Mouse (Mus musculus) yolk sac, embryonic 10.5 days (tissue): Measurements from ENCODE around the gene Xpnpep2.
A peak's percentile ranks its signal among the peaks of the same experiment; 100 is the strongest.

Experiments
- DNase-seq: peaks from one replicate; pipeline ENCODE4 v3.0.0-alpha.2; 2017; ENCODE audit warnings: low spot score

Xpnpep2 gene

DNA sequence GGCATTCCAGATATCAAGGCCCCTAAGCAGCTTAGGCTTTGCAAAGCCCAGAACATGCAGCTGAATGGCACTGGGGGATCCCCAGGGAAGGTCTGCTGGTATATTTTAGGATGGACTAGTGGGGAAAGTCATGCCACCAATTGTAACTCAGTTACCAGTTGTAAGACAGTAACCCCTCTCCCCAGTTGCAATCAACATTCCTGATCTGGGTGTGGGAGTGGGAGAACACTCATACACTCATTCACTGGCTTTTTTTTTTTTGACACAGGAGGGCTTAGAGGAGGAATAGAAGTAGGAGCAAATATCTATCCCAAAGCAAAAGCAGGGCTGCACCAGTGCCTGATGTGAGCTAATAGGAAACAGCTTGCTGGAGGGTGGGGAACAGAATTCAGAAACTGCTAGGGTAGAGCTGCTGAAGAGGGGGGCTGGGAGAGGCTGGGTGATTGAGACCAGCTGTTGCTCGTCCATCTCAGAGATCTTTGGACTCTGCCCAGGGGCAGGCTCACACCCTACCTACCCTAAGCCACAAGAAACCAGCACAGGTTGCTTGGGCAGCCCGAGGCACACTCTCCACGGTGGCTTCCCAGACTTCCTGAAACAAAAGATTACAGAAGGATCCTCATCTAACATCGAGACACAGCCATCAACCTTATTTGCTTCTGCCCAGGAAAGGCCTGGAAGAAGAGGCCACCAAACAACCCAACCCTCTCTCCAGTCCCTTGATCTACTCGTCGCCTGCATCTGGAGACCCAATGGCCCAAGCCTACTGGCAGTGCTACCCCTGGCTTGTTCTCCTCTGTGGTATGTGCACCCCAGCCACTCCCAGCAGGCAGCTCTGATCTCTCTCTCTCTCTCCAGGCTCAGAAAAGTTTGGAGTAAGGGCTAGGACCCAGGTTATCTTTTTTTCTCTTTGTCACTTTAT, at the start of gene Xpnpep2:
Gene Xpnpep2 (plus strand): TSS at position 332 of the 922 bp plus-strand sequence.
- no peak for DNase-seq

DNA sequence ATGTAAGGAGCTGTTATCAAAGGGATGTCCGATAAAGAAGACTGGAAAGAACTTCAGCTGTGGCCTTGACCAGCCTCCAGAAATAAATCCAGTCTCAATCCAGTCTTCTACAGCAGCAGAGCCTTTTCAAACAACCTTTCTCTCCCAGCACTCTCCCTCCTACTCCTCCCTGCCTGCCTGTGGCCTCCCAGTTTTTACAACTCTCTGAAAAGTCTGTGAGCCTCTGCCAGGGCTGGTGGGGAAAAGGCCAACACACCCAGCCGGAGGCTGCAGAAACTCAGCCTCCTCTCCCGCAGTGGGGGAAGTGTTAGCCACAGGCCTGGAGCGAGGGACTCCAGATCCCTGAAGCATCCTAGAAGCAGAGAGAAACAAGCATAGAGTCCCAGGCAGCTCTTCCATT, 46.0 kb upstream of the Xpnpep2 start:
- DNase-seq = no peak

DNA sequence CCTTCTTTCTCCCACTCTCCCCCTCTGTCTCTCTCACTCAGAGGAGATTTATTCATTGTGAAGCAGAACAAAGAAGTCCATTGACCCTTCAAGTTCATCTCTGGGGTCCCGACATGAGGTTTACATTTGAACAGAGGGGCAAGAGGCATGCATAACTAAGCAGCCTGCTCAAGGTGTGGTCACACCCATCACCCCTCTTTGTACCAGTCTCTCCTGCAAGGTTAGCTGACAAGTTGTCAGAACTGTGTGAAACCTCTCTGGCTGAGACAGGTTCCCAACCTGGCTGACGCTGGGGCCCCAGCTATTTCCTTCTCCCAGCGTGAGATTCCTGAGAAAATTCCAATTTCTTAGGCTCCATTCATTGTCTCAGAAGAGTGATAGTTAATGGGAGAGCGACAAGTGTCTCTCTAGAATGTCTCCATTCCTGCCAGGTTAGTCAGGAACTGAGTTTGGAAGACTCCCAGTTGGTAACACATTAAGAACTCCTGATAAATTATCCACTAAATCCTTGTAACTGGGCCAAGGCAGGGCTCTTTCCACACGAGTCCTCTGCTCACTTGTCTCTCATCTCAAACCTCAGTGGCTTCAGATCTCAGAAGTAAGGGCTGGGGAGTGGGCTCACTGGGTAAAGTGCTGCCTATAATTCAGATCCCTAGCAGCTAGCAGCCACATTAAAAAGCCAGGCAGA, 44.2 kb upstream of the Xpnpep2 start:
- DNase-seq = no peak

DNA sequence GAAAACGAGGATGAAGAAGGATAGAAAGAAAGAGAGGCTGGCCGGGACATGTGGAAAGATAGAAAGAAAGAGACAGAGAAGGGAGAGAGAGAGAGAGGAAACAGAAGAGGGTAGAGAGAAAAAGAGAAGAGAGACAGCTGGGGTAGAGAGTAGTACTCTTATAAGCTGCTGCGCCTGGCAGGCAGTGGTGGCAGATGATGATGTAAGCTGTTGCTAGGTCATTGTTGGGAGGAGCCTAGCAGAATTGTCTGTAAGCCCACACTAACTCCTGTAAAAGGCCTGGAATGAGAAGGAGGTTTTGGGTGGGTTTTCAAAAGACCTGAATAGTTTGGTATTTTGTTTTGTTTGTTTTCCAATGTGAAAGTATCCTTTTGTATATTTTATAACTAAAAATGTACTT, 41.6 kb upstream of the Xpnpep2 start:
- no peak for DNase-seq

DNA sequence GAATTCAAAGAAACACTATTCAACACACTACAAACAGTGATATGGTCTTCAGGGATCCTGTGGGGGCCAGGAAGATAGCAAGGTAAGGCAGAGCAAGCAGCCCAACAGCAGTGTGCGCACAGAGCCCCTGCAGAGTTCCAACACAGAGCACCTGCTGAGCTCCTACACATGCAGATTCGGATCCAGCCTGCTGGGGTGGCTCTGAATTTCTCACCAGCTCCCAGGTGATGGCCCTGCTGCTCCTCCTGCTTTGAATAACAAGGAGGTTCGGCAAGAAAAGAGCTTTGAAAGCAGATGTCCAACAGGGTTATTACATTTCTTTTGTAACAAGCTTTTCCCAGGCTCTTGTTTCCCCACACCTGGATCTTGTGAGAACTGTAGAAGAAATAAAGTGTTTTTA, 36.6 kb upstream of the Xpnpep2 start:
- DNase-seq = no peak

DNA sequence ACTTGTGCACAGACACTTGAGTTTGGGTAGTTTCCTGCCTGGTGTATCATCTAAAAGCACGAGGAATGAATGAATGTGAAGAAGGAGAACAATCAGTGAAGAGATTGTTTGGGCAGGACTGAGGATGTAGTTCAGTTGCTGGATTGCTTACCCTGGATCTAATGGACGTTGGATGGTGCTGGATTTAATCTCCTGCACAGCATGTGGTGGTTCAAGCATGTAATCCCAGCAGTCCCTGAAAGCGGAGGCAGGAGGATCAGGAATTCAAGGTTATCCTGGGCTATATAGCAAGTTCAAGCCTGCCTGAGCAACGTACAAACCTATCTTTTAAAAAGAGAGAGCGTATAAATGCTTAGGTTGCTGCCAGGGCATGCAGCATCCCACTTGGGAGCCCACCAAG, 36.1 kb upstream of the Xpnpep2 start:
- DNase-seq = no peak

DNA sequence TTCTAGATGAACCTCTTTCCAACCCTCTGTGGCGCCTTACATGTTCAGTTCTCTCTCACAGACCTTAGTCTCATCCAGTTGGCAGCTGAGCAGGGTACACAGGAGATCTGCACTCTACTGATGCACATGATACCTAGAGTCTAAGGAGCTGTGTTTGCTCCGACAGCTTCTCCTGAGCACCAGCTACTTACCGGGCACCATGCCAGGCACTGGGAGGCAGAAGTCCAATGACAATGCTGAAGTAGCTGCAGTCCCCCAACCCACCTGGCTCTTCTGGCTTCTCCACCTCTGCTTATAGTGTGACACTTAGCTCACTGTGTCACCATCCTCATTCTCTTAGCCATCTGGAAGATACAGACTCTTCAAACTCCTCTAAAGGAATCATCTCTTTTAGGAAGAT, 33.8 kb upstream of the Xpnpep2 start:
- no peak for DNase-seq

DNA sequence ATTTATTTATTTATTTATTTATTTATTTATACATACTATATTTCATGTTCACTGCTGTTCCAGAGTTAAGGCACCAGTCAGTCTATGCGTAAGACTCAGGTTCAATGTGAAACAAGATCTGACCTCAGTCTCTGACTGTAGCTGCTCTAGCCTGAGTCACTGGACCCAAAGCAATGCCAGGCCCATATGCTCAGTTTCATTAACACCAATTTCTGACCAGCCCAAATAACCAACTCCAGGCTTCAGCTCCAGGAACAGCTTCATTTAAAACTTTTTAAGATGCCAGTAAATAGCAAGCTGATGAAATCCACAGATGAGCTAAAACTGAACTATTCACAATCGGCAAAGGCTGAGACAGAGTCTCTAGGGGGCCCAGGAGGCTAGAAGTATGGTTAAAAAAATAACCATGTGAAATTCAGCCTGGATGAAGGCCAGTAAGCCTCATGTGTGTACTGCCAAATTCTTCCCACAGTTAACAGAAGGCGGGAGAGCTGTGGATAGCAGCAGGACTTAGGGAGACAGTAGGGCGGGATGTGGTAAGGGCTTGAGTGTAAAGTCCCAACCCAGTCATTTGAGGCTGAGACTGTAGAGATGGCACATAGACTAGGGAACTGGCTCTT, 31.6 kb upstream of the Xpnpep2 start:
- no peak for DNase-seq

DNA sequence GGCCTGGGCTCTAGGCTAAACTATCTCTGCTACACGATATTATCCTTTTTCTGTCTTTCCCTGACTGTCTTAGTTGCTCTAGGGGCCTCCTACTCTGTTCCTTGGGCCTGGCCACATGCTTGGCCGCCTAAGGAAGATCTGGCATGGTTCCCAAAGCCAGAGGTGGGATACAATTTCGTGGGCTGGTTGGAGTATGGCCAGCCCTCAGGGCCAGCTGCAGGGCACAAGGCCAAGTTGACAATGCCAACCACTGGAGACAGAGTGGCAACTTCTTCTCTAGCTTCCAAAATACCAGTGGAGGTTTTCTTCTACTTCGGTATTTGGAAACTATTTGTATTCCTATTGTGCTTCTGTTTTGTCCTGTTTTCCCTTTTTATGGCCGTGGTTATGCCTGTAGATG, 26.2 kb upstream of the Xpnpep2 start:
- no peak for DNase-seq

DNA sequence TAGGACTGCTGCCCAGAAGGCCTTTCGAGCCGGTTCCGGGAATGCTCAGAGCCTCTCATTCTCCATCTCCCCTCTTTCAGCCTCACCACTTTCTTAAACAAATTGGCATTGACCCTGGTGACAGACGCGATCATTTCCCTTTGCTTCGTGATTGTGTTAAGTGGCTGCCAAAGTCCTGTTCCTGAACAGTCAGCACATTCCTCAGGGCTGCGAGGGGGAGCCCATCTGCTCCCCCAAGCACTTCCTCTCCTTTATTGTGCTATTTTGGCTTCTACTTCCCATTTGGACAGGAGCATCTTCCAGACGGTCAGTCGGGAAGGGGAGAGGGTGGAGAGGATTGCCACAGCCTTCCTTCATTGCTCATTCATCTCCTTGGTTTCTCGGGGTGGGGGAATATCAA, 16.4 kb upstream of the Xpnpep2 start:
- DNase-seq = no peak

DNA sequence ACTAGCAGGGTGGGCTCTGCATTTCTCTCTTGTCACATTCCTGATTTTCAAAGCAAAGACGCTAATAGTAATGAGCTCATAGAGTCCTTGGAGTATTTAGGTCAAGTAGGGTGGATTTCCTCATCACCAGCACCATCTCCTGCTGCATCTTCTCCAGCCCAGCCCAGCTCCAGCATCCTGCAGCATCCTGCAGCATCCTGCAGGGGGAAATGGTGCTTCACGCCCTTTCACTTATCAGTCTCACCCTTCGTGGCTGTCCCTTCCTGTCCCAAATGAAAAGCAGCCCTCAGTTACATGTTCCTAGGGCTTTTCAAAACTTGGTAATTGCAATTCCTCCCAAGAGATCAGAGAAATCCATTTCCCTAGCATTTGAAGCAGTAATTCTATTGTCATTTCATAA, 15.0 kb upstream of the Xpnpep2 start:
- DNase-seq = no peak

DNA sequence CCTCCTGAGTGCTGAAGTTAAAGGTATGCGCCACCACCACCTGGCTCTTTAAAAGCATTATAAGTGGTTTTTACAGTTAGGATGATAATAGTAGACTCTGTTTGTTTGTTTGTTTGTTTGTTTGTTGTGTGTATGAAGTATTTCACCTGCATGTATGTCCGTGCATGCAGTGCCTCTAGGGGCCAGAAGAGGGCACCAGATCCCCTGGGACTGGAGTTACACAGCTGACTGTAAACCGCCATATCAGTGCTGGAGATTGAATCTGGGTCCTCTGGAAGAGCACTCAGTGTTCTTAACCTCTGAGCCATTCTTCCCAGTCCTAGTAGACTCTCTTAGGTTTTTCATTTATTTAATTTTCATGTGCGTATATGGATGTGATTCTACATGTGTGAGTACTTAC, 13.9 kb upstream of the Xpnpep2 start:
- DNase-seq = no peak

DNA sequence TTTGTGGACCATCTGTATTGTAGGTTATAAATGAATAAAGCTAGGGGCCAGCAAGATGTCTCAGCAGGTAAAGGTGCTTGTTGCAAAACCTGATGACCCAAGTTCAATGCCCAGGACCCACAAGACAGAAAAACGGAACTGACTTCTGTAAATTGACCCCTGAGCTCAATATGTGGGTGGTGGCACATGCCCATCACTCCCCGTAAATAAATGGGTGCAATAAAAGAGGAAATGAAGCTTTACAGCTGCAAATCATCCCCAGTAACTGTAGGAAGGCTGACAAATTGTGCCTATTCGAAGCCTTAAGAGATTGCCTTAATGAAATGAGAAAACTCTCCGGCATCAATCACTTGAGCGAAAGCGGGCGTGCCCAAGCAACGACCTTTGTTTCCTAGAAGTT, 11.9 kb upstream of the Xpnpep2 start:
- DNase-seq = no peak

DNA sequence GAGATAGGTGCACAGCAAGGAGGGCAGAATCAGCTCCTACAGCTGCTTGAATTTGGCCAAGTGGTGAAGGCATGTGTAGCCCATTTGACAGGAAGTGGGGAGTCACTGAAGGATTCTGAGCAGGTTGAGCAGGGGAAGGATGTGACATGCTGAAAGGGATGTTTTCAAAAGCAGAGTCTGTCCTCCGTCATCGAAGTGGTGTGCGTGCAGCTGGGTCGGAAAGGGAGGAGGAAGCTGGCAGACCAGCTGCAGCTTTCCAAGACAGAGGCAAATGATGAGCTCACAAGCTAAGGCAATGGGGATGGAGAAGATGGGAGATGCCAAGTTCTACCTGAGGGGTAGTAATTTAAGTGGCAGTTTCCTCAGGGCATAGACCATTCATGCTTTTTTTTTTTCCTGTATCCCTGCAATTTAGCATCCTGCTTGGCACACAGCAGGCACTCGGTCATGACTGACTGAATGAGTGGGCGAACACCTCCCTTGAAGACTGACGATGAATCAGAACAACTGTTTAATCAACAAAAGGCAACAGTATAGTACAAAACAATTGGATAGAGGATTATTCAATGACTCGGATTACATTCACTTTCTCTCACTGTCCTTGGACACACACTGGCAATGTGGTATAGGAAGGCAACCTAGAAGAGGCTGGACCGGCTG, 9.9 kb upstream of the Xpnpep2 start:
- DNase-seq = no peak

DNA sequence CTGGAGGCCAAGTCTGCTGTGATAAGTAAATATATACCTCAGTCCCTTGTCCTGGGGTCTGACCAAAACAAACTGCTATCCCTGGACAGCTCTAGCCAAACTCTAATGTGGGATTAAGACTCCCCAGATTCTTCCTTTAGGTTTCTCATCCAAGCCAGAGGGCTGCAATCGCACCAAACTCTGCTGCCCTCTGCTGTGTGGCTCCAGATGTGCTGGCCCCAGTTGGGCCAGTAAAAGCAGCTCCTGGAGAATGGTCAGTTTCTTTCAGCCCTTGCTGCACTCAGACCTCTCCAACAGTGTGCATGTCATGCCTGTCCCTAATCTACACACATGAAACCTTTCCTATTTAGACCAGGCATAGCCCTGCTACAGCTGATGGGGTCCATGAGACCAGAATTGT, 8.7 kb upstream of the Xpnpep2 start:
- no peak for DNase-seq

DNA sequence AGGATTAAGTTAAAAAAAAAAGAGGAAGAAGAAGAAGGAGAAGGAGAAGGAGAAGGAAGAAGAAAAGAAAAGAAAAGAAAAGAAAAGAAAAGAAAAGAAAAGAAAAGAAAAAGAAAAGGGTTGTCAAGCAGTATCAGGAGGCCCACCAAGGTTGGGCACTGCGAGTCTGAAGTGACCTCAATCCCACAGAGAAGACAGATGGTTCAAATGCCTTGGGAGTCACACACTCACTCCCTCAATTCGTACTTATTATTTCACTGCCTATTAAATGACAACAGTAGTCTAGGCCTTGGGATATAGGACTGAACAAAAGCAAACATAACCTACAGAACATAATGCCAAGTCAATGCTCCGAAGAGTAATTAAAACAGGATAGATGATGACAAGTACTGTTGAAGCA, 5.3 kb upstream of the Xpnpep2 start:
- DNase-seq = no peak

DNA sequence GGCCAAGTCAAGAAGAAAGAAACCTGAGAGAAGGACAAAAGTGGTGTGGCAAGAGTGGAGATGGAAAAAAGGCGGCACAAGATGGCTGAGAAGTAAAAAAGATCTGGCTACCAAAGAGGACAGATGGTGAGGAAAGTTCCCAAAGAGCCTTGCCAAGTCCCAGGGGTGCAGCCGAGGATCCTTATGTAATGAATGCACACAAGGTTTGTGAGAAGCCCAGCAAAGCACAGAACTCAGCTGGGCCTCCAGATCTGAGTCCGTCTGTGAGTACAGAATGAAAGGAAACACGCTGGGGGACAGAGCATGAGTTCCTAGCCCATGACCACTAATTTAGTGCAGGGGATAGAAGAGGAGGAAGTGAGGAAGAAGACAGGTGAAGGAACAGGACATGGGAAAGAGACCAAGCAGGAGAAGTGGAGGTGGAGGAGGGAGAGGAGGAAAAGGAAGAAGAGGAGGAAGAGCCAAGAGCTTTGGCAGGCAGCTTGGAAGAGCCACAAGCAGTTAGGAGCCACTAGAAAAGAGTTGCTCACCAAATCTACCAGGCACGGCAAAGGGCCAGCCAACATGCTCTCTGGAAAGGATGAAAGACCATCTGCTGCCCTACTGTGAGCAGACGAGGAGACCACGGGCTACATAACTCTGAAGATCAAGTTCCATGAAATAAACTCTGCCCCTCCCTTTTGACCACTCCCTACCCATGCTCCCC, 3.6 kb upstream of the Xpnpep2 start:
- no peak for DNase-seq

DNA sequence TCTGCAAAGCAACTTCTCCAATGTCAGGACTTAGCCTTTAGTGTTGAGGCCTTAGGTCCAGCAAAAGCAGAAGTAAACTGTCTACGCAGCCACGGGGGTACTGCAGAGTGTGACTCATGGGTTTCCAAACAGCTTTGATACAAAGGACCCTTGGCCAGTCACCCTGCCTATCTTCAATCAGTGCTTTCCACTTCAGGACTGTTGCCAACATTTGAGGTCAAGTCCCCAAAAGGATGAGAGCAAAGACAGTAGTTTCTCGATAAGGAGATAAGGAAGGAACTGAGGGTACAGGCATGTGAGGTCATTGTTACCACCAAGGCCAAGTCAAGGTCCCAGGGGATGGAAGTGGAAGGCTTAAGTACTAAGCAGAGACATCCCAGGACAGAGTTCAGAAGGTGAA, 2.3 kb upstream of the Xpnpep2 start:
- no peak for DNase-seq

DNA sequence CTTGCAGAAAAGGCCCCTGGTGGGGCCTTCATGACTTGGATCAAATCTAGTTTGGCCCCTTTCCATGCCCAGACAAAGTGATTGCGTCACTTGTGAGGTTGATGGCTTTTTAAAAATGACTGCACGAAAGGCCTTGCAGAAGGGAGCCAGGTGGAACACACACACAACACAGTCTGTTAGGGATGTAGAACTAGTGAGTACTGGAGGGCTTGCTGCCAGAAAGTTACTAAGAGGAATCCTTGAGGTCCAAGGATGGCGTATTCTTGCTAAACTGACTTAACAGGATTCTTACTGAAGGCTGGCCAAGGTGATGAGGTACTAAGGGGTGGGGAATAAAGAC, 761 bp downstream of the Xpnpep2 start:
- no peak for DNase-seq

DNA sequence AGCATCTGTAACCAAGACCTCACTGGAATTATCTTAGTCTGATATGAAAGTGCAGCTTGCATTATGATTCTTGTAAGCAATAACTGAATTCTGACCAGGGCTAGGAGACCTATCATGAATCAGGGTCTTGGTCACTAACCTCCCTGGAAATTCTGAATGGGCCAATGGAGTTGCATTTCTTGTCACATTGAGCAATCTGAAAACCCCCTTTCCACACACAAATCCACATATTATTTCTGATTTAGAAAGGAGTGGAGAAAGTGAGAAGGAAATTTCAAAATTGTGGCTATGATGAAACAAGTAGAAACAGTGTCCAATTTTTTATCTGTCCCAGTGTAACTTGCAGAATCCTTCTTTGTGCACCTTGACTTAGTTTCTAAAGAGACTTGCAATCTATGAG, 10.8 kb downstream of the Xpnpep2 start:
- DNase-seq = no peak

DNA sequence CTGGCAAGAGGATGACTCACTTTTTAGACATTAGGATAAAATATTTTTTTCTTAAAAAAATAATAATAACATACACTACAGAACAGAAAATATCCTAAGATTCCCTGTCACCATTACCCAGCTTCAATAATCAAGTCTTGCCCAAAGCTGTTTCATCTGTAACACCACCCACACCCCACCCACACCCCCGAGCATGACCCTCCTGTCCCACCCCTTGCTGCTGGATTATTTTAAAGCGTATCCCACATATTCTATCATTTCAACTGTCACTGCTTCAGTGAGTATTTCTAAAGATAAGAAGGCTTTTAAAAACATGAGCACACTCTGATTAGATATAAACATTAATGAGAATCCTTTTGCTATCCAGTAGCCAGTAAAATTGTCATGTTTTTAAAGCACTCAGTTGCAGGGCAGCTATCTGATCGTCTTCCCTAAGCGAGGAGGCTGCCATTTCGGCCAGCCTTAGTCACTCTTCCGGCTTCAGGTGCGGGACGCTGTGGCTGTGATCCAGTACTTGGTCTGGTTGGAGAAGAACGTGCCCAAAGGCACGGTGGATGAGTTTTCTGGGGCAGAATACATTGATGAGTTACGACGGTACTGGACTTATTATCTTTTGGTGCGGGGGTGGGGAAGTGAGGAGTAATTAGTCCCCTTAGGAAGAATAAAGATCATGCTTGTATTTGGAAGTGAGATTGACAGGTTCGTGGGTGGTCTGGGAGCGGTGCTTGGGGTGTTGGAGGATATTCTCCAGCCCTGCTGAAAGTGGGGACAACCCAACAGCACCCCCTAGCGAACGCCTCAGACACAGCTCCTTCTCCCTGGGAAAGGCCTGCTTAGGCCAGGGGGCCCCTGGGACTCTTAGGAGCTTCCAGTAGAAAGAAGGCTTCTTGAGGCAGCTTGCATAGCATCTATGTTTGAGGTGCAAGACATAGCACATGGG, 15.9 kb downstream of the Xpnpep2 start:
- peak; percentile 21 for DNase-seq
